Comparison of ENCODE assay signal across 15 mouse cellular contexts in genomic region chr19:37055976-37056556, GRCm38 (mm10).
"Had no signal": no experiment of that assay in that cellular context is flagged by ENCODE, and none has a peak within 500 bp of the region (broad histone marks: within the 10 kb centered on the region; RNA-seq: fewer than 3 reads in every experiment).

No protein-coding gene starts in this region.

- H3K4me1 ChIP-seq: kidney, embryonic 15.5 days; limb, embryonic 13.5 days; lung, embryonic 15.5 days; midbrain, embryonic 13.5 days had no signal

- H3K4me3 ChIP-seq: kidney, embryonic 15.5 days; limb, embryonic 13.5 days; liver, embryonic 12.5 days; lung, embryonic 15.5 days; midbrain, embryonic 13.5 days had no signal

- H3K4me2 ChIP-seq: kidney, embryonic 15.5 days; limb, embryonic 13.5 days; liver, embryonic 12.5 days; lung, embryonic 15.5 days; midbrain, embryonic 13.5 days had no signal

- H3K9me3 ChIP-seq: kidney, embryonic 15.5 days; limb, embryonic 13.5 days; liver, embryonic 12.5 days; lung, embryonic 15.5 days; midbrain, embryonic 13.5 days had no signal

- DNase-seq: kidney, adult 2 months; kidney, postnatal 14 days; layer of hippocampus, postnatal 36 days; lung, postnatal 14 days; right cerebral cortex, adult 18-20 months; right cerebral cortex, postnatal 4 days; thymus, postnatal 14 days had no signal

- H3K36me3 ChIP-seq: kidney, embryonic 15.5 days; limb, embryonic 13.5 days; liver, embryonic 12.5 days; lung, embryonic 15.5 days; midbrain, embryonic 13.5 days had no signal

- H3K27me3 ChIP-seq: kidney, embryonic 15.5 days; limb, embryonic 13.5 days; liver, embryonic 12.5 days; lung, embryonic 15.5 days; midbrain, embryonic 13.5 days had no signal

- H3K9ac ChIP-seq: kidney, embryonic 15.5 days; limb, embryonic 13.5 days; liver, embryonic 12.5 days; lung, embryonic 15.5 days; midbrain, embryonic 13.5 days had no signal

- ATAC-seq: intestine, embryonic 16.5 days; liver, embryonic 12.5 days; midbrain, embryonic 13.5 days had no signal

- H3K27ac ChIP-seq: kidney, embryonic 15.5 days; limb, embryonic 13.5 days; liver, embryonic 12.5 days; lung, embryonic 15.5 days; macrophage; midbrain, embryonic 13.5 days; stomach, postnatal 0 days had no signal
